Mouse (Mus musculus) megakaryocyte, adult 5-6 weeks (primary cell): ENCODE data around the gene Them4. TPM values are rescaled to one million over a fixed set of nuclear protein-coding genes. Genes with fewer than 3 reads are reported as not detected.

Experiments used
- ATAC-seq: 2 replicates; pipeline ENCODE4 v1.8.0; 2016; ENCODE audit warnings: mild to moderate bottlenecking, inconsistent platforms; ENCODE audit not compliant: poor library complexity, severe bottlenecking
- total RNA-seq, 2 experiments: library from RNA; stranded (forward) in 1 of 2; stranded (reverse) in 1 of 2; fragments of 153-499, 151-499 nt in 1 of 2; fragments of 221-1000, 200-1000 nt in 1 of 2; gene quantifications; 2 replicates each; pipeline versions ENCODE4 v1.2.3 to v1.2.4; 2015 to 2017

Gene Them4
- total RNA-seq, 2 experiments from 2014 or later: 1.8 to 3.5 TPM

- no peak for ATAC-seq
Observed at GRCm38 (mm10) chr3:94367511-94367910, 57.6 kb downstream of the Them4 start.

GRCm38 (mm10) chr3:94368631-94369030, 58.7 kb downstream of the Them4 start:
- no peak for ATAC-seq

GRCm38 (mm10) chr3:94369709-94370108, 59.8 kb downstream of the Them4 start:
- ATAC-seq: no peak

- no peak for ATAC-seq
Observed at GRCm38 (mm10) chr3:94371637-94372036, 61.7 kb downstream of the Them4 start.

- no peak for ATAC-seq
Observed at GRCm38 (mm10) chr3:94372038-94372437, 62.1 kb downstream of the Them4 start.

GRCm38 (mm10) chr3:94372641-94373040, 62.8 kb downstream of the Them4 start, which contains the start of gene Rorc:
Rorc (plus strand) TSS chr3:94372794.
- ATAC-seq: no peak

GRCm38 (mm10) chr3:94373090-94373489, 63.2 kb downstream of the Them4 start:
- ATAC-seq: no peak

GRCm38 (mm10) chr3:94373597-94374011, 63.7 kb downstream of the Them4 start:
- ATAC-seq: no peak

GRCm38 (mm10) chr3:94374636-94375035, 64.7 kb downstream of the Them4 start:
- ATAC-seq: no peak

GRCm38 (mm10) chr3:94375146-94375545, 65.3 kb downstream of the Them4 start:
- ATAC-seq: peak; percentile 38

GRCm38 (mm10) chr3:94375861-94376260, 66.0 kb downstream of the Them4 start:
- no peak for ATAC-seq

- ATAC-seq: no peak
Observed at GRCm38 (mm10) chr3:94377028-94377923, 67.4 kb downstream of the Them4 start.

GRCm38 (mm10) chr3:94379831-94380510, 70.1 kb downstream of the Them4 start:
- ATAC-seq: no peak

Other genes with a start within 250 kb of the Them4 start
- gene Gm10697, start 237.4 kb upstream of the Them4 start, total RNA-seq (2015): not detected in 2 replicates
- gene Gm10697, start 237.4 kb upstream of the Them4 start, total RNA-seq (2017): not detected in 2 replicates
- gene Gm10696, start 131.9 kb upstream of the Them4 start, total RNA-seq (2015): not detected in 2 replicates
- gene Gm10696, start 131.9 kb upstream of the Them4 start, total RNA-seq (2017): not detected in 2 replicates
- not detected in 2 replicates for gene Gm5286, start 113.4 kb upstream of the Them4 start, total RNA-seq (2015)
- gene Gm5286, start 113.4 kb upstream of the Them4 start, total RNA-seq (2017): not detected in 2 replicates
- not detected in 2 replicates for gene Gm4778, start 46.1 kb upstream of the Them4 start, total RNA-seq (2015)
- gene Gm4778, start 46.1 kb upstream of the Them4 start, total RNA-seq (2017): not detected in 2 replicates
- not detected in 2 replicates for gene Them5, start 32.0 kb downstream of the Them4 start, total RNA-seq (2015)
- gene Them5, start 32.0 kb downstream of the Them4 start, total RNA-seq (2017): not detected in 2 replicates
- not detected in 2 replicates for gene C2cd4d, start 52.3 kb downstream of the Them4 start, total RNA-seq (2015)
- not detected in 2 replicates for gene C2cd4d, start 52.3 kb downstream of the Them4 start, total RNA-seq (2017)
- gene Rorc, start 62.7 kb downstream of the Them4 start, total RNA-seq (2015): 0.16 and 0.55 TPM in 2 replicates
- gene Rorc, start 62.7 kb downstream of the Them4 start, total RNA-seq (2017): 0.18 and 0.45 TPM in 2 replicates
- not detected in 2 replicates for gene Lingo4, start 88.4 kb downstream of the Them4 start, total RNA-seq (2015)
- gene Lingo4, start 88.4 kb downstream of the Them4 start, total RNA-seq (2017): not detected in 2 replicates
- gene Tdrkh, start 103.2 kb downstream of the Them4 start, total RNA-seq (2015): 2.2 and 4.8 TPM in 2 replicates
- gene Tdrkh, start 103.2 kb downstream of the Them4 start, total RNA-seq (2017): 1.1 and 4.3 TPM in 2 replicates
- gene Mrpl9, start 133.2 kb downstream of the Them4 start, total RNA-seq (2015): 30.7 and 34.2 TPM in 2 replicates
- gene Mrpl9, start 133.2 kb downstream of the Them4 start, total RNA-seq (2017): 41.8 and 44.3 TPM in 2 replicates
- not detected in 2 replicates for gene Oaz3, start 133.8 kb downstream of the Them4 start, total RNA-seq (2015)
- gene Oaz3, start 133.8 kb downstream of the Them4 start, total RNA-seq (2017): not detected in 2 replicates
- not detected in 2 replicates for gene Celf3, start 168.2 kb downstream of the Them4 start, total RNA-seq (2015)
- gene Celf3, start 168.2 kb downstream of the Them4 start, total RNA-seq (2017): not detected in 2 replicates
- 1.1 TPM in 1 of 2 replicates, not detected in the other for gene Riiad1, start 170.3 kb downstream of the Them4 start, total RNA-seq (2015)
- gene Riiad1, start 170.3 kb downstream of the Them4 start, total RNA-seq (2017): not detected in 2 replicates